12 mouse cellular contexts compared by ENCODE assay signal in the genomic region with DNA sequence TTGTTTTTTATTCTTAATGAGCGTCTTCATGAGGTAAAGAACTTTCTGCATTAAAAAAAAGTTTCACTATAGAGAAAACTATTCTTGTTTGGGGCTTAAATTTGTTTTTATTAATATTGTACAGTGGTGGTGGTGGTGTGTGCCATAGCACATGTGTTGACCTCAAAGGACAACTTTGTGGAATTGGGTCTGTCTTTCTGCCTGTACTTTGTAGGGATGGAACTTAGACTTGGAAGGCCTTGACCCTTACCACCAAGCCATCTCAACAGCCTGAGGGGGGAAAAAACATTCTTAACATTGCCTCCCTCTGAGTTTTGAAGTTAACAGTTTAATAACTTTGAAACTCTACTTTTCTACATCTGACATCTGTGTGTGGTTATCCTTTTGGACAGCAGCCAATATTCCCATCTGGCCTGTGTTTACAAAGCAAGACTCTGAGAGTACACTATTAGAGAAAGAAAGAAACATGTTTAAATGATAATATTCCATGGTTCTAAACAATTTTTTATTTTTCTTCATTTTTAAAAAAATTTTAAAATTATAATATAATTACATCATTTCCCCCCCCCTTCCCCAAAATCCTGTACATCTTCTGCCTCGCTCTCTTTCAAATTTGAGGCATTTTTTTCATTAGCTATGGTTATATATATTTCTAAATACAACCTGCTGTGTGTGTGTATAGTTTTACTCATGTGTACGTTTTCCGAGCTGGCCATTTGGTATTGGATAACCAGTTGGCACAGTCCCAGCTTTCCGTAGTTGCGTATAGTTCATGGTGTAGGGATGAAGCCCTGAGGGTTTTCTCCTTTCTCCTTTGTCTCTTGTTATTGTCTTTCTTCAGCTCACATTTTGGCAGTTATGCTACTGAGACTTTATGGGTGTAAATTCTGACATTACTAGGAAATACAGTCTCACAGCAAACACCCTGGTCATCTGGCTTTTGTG. TPM values are rescaled to one million over a fixed set of nuclear protein-coding genes. Genes with fewer than 3 reads are reported as not detected.
DNase-seq lines count a peak whose midpoint lies in the region; ATAC-seq and TF ChIP-seq lines count a peak whose summit lies in the region.
"Had no signal": no experiment of that assay in that cellular context is flagged by ENCODE, and none has a peak within 500 bp of the region (broad histone marks: within the 10 kb centered on the region; RNA-seq: fewer than 3 reads in every experiment).

No protein-coding gene starts in this region.

- H3K4me1 ChIP-seq in liver, adult 2 months (ENCODE audit: control insufficient read depth, insufficient read depth, low read length) = no peaks in the 10 kb centered on the region; the same call in 1 of the 2 replicates
- peaks cover 3% of the 10 kb centered on the region; the same call in 1 of the 2 replicates for H3K4me1 ChIP-seq in liver, postnatal 0 days (ENCODE audit: insufficient read depth)

- H3K79me2 ChIP-seq in liver, adult 2 months (ENCODE audit: control insufficient read depth, insufficient read depth, low read length) = no peaks in the 10 kb centered on the region

- ATAC-seq in liver, postnatal 0 days = no peak
- no peak for ATAC-seq in granulocyte monocyte progenitor cell, adult 5-6 weeks (replicated peaks; ENCODE audit: poor library complexity, severe bottlenecking)
- ATAC-seq: CD4-positive, CD25-positive, alpha-beta regulatory T cell, adult 4 months had no signal

- peak; percentile 52 for DNase-seq in embryo, embryonic 11 days
- DNase-seq in embryo, embryonic 9.5 days (ENCODE audit: extremely low spot score) = no peak
- peak; percentile 48 for DNase-seq in liver, adult 2 months (ENCODE audit: extremely low read depth, low read depth, low spot score)
- no peak for DNase-seq in liver, postnatal 0 days
- DNase-seq in fibroblast of lung, adult 2 months (ENCODE audit: low read depth) = peak; percentile 39
- peak; percentile 23 for DNase-seq in lung, postnatal 14 days
- no peak for DNase-seq in urinary bladder, postnatal 25 days (ENCODE audit: low spot score)
- DNase-seq: liver had no signal

- H3K9ac ChIP-seq in liver, adult 2 months (ENCODE audit: low read depth, low read length) = no peak overlapping the region
- H3K9ac ChIP-seq in liver, postnatal 0 days (replicated peaks) = no peak overlapping the region

- TF ChIP-seq EP300 in liver, postnatal 0 days (IDR thresholded peaks at IDR 0.05; ENCODE audit: low read depth) = no peak

- no peak overlapping the region for H3K4me2 ChIP-seq in liver, postnatal 0 days (ENCODE audit: low read depth, low read length)

- H3K9me3 ChIP-seq in liver, postnatal 0 days (ENCODE audit: low read length) = no peaks in the 10 kb centered on the region

- WGBS in liver, adult 2 months = 77% methylated on average over 6 of the region's 6 CpGs
- 73% methylated on average over 6 of the region's 6 CpGs for WGBS in liver, postnatal 0 days (ENCODE audit: insufficient replicate concordance)

- no peaks in the 10 kb centered on the region for H3K36me3 ChIP-seq in liver, adult 2 months (ENCODE audit: control insufficient read depth, insufficient read depth, low read length)
- H3K36me3 ChIP-seq in liver, postnatal 0 days (replicated peaks; ENCODE audit: insufficient read depth, low read length) = no peaks in the 10 kb centered on the region

- H3K4me3 ChIP-seq in liver, adult 2 months (ENCODE audit: insufficient read depth, low read depth, low read length) = no peak overlapping the region
- H3K4me3 ChIP-seq in liver, postnatal 0 days (ENCODE audit: low read depth, low read length) = no peak overlapping the region

- no peaks in the 10 kb centered on the region for H3K27me3 ChIP-seq in liver, adult 2 months (ENCODE audit: control insufficient read depth, insufficient read depth, low read length)
- H3K27me3 ChIP-seq in liver, postnatal 0 days (ENCODE audit: insufficient read depth, low read length) = no peaks in the 10 kb centered on the region

- TF ChIP-seq POLR2A in liver, adult 2 months (IDR thresholded peaks at IDR 0.05; ENCODE audit: extremely low read depth, insufficient read depth, low read length) = no peak

- H3K27ac ChIP-seq in liver, adult 2 months (replicated peaks; ENCODE audit: insufficient read depth, low read depth, low read length) = no peak overlapping the region
- H3K27ac ChIP-seq in liver, postnatal 0 days (ENCODE audit: low read depth) = no peak overlapping the region

- no peak for TF ChIP-seq CTCF in liver, adult 2 months (IDR thresholded peaks at IDR 0.05; ENCODE audit: low read depth, low read length)
- no peak for TF ChIP-seq CTCF in liver, postnatal 0 days (IDR thresholded peaks at IDR 0.05; ENCODE audit: low read depth)

RNA-seq across cellular contexts. Expression of gene Pdcd1lg2, which starts 2.0 kb away (rescaled TPM):
- total RNA-seq in liver, adult 2 months (2014; rRNA removed) = 0.13 and 0.18 TPM in 2 replicates
- polyA plus RNA-seq in liver, adult 2 months (2012; rRNA removed) = 0.05 and 0.11 TPM in 2 replicates
- polyA plus RNA-seq in liver, postnatal 0 days (2015; fragmentation: Nextera tagmentation; extraction: Ambion mirVana) = not detected in 2 replicates
- total RNA-seq in granulocyte monocyte progenitor cell, adult 5-6 weeks (2014; fragmentation: Nextera tagmentation) = not detected in 2 replicates
- total RNA-seq in granulocyte monocyte progenitor cell, adult 5-6 weeks (2017) = not detected in 2 replicates
- polyA plus RNA-seq: heart, embryonic 14.5 days; neural tube, embryonic 14.5 days had no signal

RNA-seq across cellular contexts. Expression of gene Cd274, which starts 45.5 kb away (rescaled TPM):
- total RNA-seq in liver, adult 2 months (2014; rRNA removed) = 2.1 TPM in 2 replicates
- 1.00 and 1.2 TPM in 2 replicates for polyA plus RNA-seq in liver, adult 2 months (2012; rRNA removed)
- polyA plus RNA-seq in liver, postnatal 0 days (2015; fragmentation: Nextera tagmentation; extraction: Ambion mirVana) = 0.76 and 1.2 TPM in 2 replicates
- 4.9 and 9.2 TPM in 2 replicates for total RNA-seq in granulocyte monocyte progenitor cell, adult 5-6 weeks (2014; fragmentation: Nextera tagmentation)
- total RNA-seq in granulocyte monocyte progenitor cell, adult 5-6 weeks (2017) = 5.3 TPM in 2 replicates

RNA-seq across cellular contexts. Expression of gene Plgrkt, which starts 45.6 kb away (rescaled TPM):
- total RNA-seq in liver, adult 2 months (2014; rRNA removed) = 11.5 and 14.0 TPM in 2 replicates
- polyA plus RNA-seq in liver, adult 2 months (2012; rRNA removed) = 9.4 and 14.8 TPM in 2 replicates
- 23.8 and 25.0 TPM in 2 replicates for polyA plus RNA-seq in liver, postnatal 0 days (2015; fragmentation: Nextera tagmentation; extraction: Ambion mirVana)
- 90.3 and 93.3 TPM in 2 replicates for total RNA-seq in granulocyte monocyte progenitor cell, adult 5-6 weeks (2014; fragmentation: Nextera tagmentation)
- total RNA-seq in granulocyte monocyte progenitor cell, adult 5-6 weeks (2017) = 49.2 and 53.6 TPM in 2 replicates

Comparison
In these comparisons a context has a peak if more than half of its experiments do, and no peak if none do; other contexts are left out.
1. DNase-seq: peak in embryo, embryonic 11 days (single experiment), liver, adult 2 months (single experiment), fibroblast of lung, adult 2 months (single experiment) and lung, postnatal 14 days (single experiment); none in embryo, embryonic 9.5 days (single experiment), liver, postnatal 0 days (single experiment) and urinary bladder, postnatal 25 days (single experiment).